Mouse (Mus musculus) embryonic facial prominence, embryonic 15.5 days (tissue): ENCODE results near the gene Caprin1. TPM values are rescaled to one million over a fixed set of nuclear protein-coding genes. Genes with fewer than 3 reads are reported as not detected.
A peak's percentile ranks its signal among the peaks of the same experiment; 100 is the strongest.

Experiments used
- ATAC-seq: fragments of 200-750 bp; cut with Nextera tagmentation; 2 replicates; pipeline ENCODE4 v1.8.0; 2017; ENCODE audit warnings: low read depth, moderate TSS enrichment; ENCODE audit not compliant: insufficient number of reproducible peaks, low FRiP score, low TSS enrichment
- H3K27ac ChIP-seq: fragments of 300-500 bp; sonication (generic); replicated peaks from 2 replicates; pipeline ENCODE4 v1.5.1; 2015; ENCODE audit warnings: mild to moderate bottlenecking, inconsistent platforms
- H3K27me3 ChIP-seq: fragments of 300-500 bp; sonication (generic); 2 replicates; pipeline ENCODE4 v1.6.1; 2015; ENCODE audit warnings: inconsistent platforms
- H3K36me3 ChIP-seq: fragments of 300-500 bp; sonication (generic); 2 replicates; pipeline ENCODE4 v1.6.1; 2015; ENCODE audit warnings: mild to moderate bottlenecking, inconsistent platforms
- H3K4me1 ChIP-seq: fragments of 300-500 bp; sonication (generic); 2 replicates; pipeline ENCODE4 v1.6.1; 2015; ENCODE audit warnings: inconsistent platforms
- H3K4me2 ChIP-seq: fragments of 300-500 bp; sonication (generic); replicated peaks from 2 replicates; pipeline ENCODE4 v1.6.1; 2015; ENCODE audit warnings: mild to moderate bottlenecking, inconsistent platforms
- H3K4me3 ChIP-seq: fragments of 300-500 bp; sonication (generic); replicated peaks from 2 replicates; pipeline ENCODE4 v1.5.1; 2015; ENCODE audit warnings: mild to moderate bottlenecking, inconsistent platforms
- H3K9ac ChIP-seq: fragments of 300-500 bp; sonication (generic); 2 replicates; pipeline ENCODE4 v1.6.1; 2015; ENCODE audit warnings: inconsistent platforms
- H3K9me3 ChIP-seq: fragments of 300-500 bp; sonication (generic); replicated peaks from 2 replicates; pipeline ENCODE4 v1.6.1; 2016; ENCODE audit warnings: inconsistent platforms
- WGBS: fragments of 180-500 bp; shearing (Covaris S2); methylation state at CpG from one replicate; pipeline ENCODE4 v1.1.7; 2015; 5-methylcytosine and 5-hydroxymethylcytosine counted together
- polyA plus RNA-seq: library from polyadenylated mRNA; unstranded; fragments of >200 nt; fragmentation: Nextera tagmentation; extraction: Ambion mirVana; gene quantifications from 2 replicates; pipeline ENCODE4 v1.2.1, GENCODE M21; 2015

Gene Caprin1
- polyA plus RNA-seq: 245 and 248 TPM in 2 replicates

DNA sequence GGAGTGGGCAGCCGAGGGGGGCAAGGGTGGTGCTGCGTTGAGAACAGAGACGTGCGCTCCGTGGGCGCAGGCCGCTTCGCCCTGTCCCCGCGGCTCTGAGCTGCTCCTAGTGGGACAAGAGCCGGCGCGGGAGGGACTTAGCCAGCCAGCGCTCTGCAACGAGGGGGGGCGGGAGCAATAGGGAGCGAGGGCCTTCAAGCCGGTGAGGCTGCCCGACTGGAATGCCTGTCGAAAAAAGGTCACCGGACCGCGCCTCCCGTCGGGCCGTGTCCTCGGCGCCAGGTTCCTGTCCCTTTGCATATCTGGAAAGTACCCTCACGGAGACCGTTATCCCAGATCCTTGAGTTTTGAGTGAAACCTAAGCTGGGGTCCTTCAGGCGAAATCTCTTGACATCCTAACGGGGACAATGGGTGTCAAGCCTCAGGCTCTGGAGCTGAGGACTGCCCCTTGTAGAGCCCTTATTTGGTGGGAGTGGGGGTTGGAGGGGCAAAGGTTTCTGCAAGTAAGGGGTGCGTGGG lies at the start of gene Caprin1:
Gene Caprin1 (minus strand): TSS at position 159 of the 519 bp plus-strand sequence.
- peak; percentile 94 for ATAC-seq
- H3K4me2 ChIP-seq: peak within 1 kb of the TSS; percentile 71
- peaks cover 12% of the 10 kb centered on the region for H3K36me3 ChIP-seq
- peaks cover 17% of the 10 kb centered on the region for H3K4me1 ChIP-seq
- under 1% methylated on average over 33 of the region's 33 CpGs for WGBS
- peak within 1 kb of the TSS; percentile 95 for H3K9ac ChIP-seq
- peak within 1 kb of the TSS; percentile 100 for H3K27ac ChIP-seq
- H3K4me3 ChIP-seq: peak within 1 kb of the TSS; percentile 95
- H3K9me3 ChIP-seq: no peaks in the 10 kb centered on the region
- no peaks in the 10 kb centered on the region for H3K27me3 ChIP-seq

DNA sequence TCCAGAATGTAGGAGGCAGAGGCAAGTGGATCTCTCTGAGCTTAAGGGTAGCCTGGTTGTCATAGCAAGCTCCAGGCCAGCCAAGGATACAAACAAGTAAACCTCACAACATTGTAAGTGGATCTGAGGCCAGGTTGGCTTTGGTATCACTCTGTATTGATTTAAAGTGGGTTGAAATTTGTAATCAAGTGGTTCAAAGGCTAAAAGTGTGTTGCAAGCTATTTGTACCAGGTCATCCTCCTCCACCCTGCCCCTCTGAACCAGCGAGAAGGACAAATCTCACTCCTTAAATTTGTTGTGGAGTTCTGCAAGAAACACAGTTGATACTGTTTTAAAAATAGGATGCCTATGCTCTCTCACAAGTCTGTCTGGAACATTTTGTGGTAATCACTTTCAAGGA lies 49.4 kb upstream of the Caprin1 start:
- Histone ChIP-seq H3K27me3 (no peaks in the 10 kb centered on the region), H3K9ac (no peak overlapping the region), H3K27ac (no peak overlapping the region), H3K36me3 (no peaks in the 10 kb centered on the region), H3K4me1 (no peaks in the 10 kb centered on the region), H3K4me2 (no peak overlapping the region), H3K9me3 (no peaks in the 10 kb centered on the region), H3K4me3 (no peak overlapping the region)
- no peak for ATAC-seq
- 76% methylated on average over 1 of the region's 1 CpGs for WGBS

DNA sequence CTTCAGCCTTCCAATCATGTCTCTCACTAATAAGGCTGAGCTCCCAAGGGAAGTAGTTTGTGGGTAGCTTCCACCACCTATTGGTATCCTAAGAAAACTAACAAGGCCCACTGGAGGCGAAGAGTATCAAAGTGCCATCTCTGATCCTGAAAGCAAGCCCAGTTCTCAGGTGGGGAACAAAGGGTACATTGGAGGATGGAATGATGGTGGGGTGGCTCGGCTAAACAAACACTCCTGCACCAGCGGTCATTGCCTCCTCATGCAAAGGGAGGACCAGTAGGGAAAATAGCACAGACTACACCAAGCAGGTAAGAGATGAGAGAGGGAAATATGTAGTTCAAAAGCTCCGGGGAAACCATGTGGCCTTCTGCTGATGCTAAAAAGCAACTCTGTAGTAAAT lies 48.8 kb upstream of the Caprin1 start:
- H3K9me3 ChIP-seq: no peaks in the 10 kb centered on the region
- no peak overlapping the region for H3K9ac ChIP-seq
- no peaks in the 10 kb centered on the region for H3K4me1 ChIP-seq
- ATAC-seq: no peak
- no peak overlapping the region for H3K4me3 ChIP-seq
- H3K36me3 ChIP-seq: no peaks in the 10 kb centered on the region
- H3K27ac ChIP-seq: no peak overlapping the region
- no peaks in the 10 kb centered on the region for H3K27me3 ChIP-seq
- H3K4me2 ChIP-seq: no peak overlapping the region
- 87% methylated on average over 4 of the region's 4 CpGs for WGBS

DNA sequence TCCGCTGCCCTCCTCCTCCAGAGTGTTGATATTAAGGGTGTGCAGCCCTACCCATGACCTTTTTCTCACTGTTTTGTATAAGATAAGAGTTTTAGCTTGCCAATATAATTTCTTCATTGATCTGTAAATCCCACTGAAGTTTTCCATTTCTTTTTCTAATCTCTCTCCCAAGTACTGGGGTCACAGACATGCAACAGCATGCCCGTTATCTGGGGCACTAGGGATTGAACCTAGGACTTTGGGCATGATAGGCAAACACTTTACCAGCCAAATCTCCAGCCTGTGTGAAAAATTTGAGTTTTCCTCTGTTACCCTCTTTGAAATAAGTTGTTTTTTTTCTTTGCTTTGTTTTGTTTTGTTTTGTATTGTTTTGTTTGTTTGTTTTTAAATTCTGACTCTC lies 46.6 kb upstream of the Caprin1 start:
- no peak overlapping the region for H3K4me2 ChIP-seq
- 93% methylated on average over 2 of the region's 2 CpGs for WGBS

DNA sequence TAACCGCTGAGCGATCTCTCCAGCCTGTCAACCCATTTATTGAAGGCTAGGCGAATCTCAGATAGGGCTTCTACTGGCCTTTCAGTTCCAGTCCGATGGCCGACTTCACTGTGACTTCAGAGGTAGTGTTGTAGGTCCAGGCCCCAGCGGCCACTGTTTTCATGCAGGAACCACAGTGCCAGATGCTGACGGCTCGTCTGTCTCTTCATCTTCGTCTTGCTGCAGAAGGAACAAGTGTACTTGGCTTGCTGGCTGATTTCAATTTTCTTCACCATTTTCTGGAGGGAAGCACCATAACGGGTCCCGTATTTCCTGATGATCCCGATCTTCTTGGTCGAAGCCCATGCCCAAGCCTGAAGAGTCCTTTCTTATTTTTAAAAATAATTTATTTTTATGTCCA lies 45.9 kb upstream of the Caprin1 start:
- no peak overlapping the region for H3K4me2 ChIP-seq
- H3K4me3 ChIP-seq: no peak overlapping the region
- no peaks in the 10 kb centered on the region for H3K36me3 ChIP-seq
- no peak overlapping the region for H3K27ac ChIP-seq
- ATAC-seq: no peak
- no peaks in the 10 kb centered on the region for H3K4me1 ChIP-seq
- no peaks in the 10 kb centered on the region for H3K27me3 ChIP-seq
- no peak overlapping the region for H3K9ac ChIP-seq
- 90% methylated on average over 13 of the region's 13 CpGs for WGBS
- no peaks in the 10 kb centered on the region for H3K9me3 ChIP-seq

More for the DNA sequence above, 46.6 kb upstream of the Caprin1 start:
- H3K36me3 ChIP-seq: no peaks in the 10 kb centered on the region
- H3K27ac ChIP-seq: no peak overlapping the region
- H3K9ac ChIP-seq: no peak overlapping the region
- no peaks in the 10 kb centered on the region for H3K27me3 ChIP-seq
- H3K4me1 ChIP-seq: no peaks in the 10 kb centered on the region
- no peaks in the 10 kb centered on the region for H3K9me3 ChIP-seq
- no peak for ATAC-seq
- H3K4me3 ChIP-seq: no peak overlapping the region

DNA sequence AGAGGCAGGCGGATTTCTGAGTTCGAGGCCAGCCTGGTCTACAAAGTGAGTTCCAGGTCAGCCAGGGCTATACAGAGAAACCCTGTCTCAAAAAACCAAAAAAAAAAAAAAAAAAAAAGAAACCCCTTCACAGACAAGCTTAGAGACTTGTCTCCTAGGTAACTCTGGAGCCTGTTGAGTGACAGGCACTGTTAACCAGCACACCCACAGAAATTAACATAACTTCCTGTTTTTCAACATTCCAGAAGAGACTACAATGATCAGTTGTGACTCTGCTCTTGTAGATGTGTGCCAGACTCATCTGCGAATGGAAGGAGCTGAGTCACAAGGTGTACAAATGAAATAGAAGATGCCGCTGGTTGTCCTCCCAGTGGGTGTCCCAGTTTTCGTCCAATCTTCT lies 44.9 kb upstream of the Caprin1 start:
- Histone ChIP-seq H3K9me3 (no peaks in the 10 kb centered on the region), H3K27ac (no peak overlapping the region), H3K9ac (no peak overlapping the region), H3K4me1 (no peaks in the 10 kb centered on the region), H3K27me3 (no peaks in the 10 kb centered on the region), H3K36me3 (no peaks in the 10 kb centered on the region), H3K4me3 (no peak overlapping the region), H3K4me2 (no peak overlapping the region)
- WGBS: 82% methylated on average over 5 of the region's 5 CpGs
- no peak for ATAC-seq

DNA sequence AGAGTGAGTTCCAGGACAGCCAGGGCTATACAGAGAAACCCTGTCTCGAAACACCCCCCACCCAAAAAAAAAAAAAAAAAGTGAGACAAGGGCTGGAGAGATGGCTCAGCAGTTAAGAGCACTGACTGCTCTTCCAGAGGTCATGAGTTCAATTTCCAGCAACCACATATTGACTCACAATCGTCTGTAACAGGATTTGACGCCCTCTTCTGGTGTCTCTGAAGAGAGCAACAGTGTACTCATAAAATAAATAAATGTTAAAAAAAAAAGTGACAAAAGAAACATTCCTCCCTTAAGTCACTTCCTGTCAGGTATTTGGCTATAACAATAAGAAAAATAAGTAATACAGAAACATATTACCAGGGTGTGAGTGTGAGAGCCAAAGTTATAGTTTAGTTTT lies 41.0 kb upstream of the Caprin1 start:
- Histone ChIP-seq H3K4me1 (no peaks in the 10 kb centered on the region), H3K27me3 (no peaks in the 10 kb centered on the region), H3K4me2 (no peak overlapping the region), H3K4me3 (no peak overlapping the region), H3K36me3 (no peaks in the 10 kb centered on the region), H3K9me3 (no peaks in the 10 kb centered on the region), H3K9ac (no peak overlapping the region), H3K27ac (no peak overlapping the region)
- 65% methylated on average over 3 of the region's 3 CpGs for WGBS
- no peak for ATAC-seq

DNA sequence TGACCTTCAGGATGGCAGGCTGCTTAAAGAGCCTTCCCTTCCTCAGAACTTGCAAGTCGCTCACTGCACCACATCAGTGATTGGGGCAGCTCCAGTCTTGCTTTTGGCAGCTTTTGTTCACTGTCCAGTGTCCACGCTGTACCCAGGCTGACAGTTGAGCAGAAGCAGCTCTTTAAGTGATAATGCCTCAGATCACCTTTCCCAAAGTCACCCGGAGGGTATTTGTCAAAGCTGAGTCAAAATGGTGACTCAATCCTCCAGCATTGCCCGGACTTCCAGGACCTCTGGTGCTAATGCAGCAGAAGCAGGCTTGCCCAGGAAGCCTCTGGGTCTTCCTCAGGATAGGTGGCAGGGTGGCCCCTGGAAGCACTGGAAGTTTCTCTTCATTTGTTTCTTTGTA lies 39.7 kb upstream of the Caprin1 start:
- ATAC-seq: no peak
- Histone ChIP-seq H3K4me2 (no peak overlapping the region), H3K9me3 (no peaks in the 10 kb centered on the region), H3K36me3 (no peaks in the 10 kb centered on the region), H3K4me1 (no peaks in the 10 kb centered on the region), H3K9ac (no peak overlapping the region), H3K27ac (no peak overlapping the region), H3K4me3 (no peak overlapping the region), H3K27me3 (no peaks in the 10 kb centered on the region)
- WGBS: 75% methylated on average over 4 of the region's 4 CpGs

DNA sequence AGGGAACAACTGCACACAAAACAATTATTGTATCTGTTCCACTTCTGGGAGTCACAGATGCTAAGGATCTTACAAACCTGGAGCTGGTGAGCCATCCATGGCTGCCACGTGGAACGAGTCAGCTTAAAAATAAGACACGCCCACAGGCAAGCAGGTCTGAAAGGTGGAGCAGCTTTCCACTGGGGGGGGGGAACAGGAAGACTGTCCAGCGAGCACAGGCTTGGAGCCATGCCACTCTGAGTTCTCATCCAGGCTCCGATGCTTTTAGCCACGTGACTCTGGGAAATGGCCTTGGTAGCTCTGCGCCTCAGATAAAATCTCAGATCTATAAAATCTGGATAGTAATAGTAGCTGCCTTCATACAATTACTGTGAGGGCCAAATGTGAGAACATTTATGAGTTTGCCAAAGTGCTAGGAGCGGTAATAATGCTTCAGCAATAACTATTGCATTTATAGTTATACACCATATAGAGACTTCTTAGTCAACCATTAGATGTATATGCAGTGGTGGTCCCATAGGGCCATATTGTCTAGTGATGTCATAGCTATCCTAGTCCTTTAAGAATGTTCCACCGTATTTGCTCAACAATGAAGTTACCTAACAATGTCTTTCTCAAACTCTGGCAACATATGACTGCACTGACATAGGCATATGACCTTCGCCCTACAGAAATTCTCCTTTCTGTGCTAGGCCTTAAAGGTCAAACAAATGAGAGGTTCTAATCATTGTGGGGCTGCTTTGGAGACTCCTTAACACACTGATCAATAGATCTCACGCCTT lies 38.4 kb upstream of the Caprin1 start:
- Histone ChIP-seq H3K36me3 (no peaks in the 10 kb centered on the region), H3K4me3 (no peak overlapping the region), H3K9me3 (no peaks in the 10 kb centered on the region), H3K4me1 (no peaks in the 10 kb centered on the region), H3K27me3 (no peaks in the 10 kb centered on the region), H3K9ac (no peak overlapping the region), H3K27ac (no peak overlapping the region), H3K4me2 (no peak overlapping the region)
- no peak for ATAC-seq
- 62% methylated on average over 11 of the region's 11 CpGs for WGBS

DNA sequence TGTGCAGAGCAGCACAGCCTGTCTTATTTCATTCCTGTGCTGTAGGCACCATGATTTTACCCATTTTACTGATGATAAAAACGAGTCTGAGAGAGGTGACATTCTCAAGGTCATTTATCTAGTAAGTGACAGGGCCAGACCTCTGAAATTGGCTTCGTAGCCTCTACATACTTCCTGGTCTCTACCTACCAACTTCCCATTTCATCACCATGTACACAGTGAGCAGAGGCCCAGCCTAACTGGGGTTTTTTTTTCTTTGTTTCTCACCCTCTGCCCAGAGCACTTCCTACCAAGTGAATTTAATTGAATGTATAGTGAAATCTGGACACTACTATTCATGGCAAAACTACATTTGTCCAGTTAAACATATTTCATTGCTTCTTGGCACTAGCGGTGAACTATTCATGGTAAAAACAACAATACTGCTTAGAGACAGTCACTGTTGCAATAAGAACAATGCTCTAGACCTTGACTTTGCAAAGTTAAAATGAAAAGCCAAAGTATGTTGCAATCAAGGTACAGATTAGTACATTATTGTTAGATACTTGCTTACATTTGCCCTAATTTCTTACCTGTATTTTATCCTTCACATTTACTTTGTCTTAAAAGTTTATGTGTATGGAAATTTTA lies 36.5 kb upstream of the Caprin1 start:
- Histone ChIP-seq H3K4me2 (no peak overlapping the region), H3K36me3 (no peaks in the 10 kb centered on the region), H3K4me1 (no peaks in the 10 kb centered on the region), H3K27me3 (no peaks in the 10 kb centered on the region), H3K4me3 (no peak overlapping the region), H3K9me3 (no peaks in the 10 kb centered on the region), H3K27ac (no peak overlapping the region), H3K9ac (no peak overlapping the region)
- ATAC-seq: no peak
- WGBS: 65% methylated on average over 3 of the region's 3 CpGs

DNA sequence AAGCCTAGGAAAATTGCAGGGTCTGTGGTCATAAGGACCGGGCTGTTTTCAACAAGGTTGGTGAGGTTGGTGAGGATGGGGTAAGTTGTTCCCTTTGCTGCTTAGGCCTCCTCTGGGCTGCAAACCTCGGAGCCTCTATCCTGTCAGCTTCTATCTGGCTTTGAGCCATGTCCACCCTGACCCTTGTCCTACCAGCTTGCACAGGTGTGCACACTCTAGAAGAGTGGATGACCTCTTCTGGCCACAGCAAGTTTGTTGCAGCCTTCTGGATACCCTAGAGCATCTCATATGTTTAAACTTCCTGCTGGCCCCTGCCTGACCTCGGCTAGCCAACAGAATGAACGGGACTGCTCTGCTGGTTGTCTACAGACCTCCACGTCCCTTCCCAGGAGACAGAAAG lies 35.5 kb upstream of the Caprin1 start:
- Histone ChIP-seq H3K4me3 (no peak overlapping the region), H3K9ac (no peak overlapping the region), H3K4me1 (no peaks in the 10 kb centered on the region), H3K36me3 (no peaks in the 10 kb centered on the region), H3K27me3 (no peaks in the 10 kb centered on the region), H3K4me2 (no peak overlapping the region), H3K9me3 (no peaks in the 10 kb centered on the region), H3K27ac (no peak overlapping the region)
- 41% methylated on average over 5 of the region's 5 CpGs for WGBS
- no peak for ATAC-seq
